Mouse (Mus musculus): ENCODE data around the gene Smarcc2. TPM values are rescaled to one million over a fixed set of nuclear protein-coding genes. Genes with fewer than 3 reads are reported as not detected.

Smarcc2 gene
- polyA plus RNA-seq, 1 experiment = 19.5 TPM

DNA sequence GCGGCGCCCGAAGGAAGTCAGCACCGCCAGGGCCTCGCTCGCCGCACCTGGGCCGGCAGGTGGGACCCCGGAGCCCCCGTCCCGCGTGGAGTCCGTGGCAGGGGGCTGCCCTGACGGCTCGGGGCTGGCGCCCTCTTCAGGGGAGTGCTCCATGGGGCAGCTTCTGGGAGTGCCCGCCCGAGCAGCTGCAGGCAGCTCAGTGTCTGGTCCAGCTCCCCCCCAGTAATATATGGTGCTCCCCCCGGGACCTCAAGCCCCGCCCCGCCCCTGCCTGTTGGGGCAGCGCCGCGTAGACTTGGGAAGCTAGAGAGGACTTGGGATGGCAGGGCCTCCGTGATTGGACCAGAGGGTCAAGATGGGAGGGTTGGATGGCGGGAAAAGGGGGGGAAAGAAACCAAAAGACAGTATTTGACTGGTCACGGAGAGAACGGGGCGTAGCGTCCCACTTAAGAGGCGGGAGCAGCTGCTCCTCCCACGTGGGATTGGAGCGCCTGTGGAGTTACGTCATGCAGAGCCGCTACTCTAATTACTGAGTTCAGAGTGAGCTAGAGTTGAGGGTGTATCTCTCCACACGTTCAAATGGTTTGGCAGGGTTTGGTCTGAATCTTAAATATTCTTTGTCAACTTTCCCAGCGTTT, 66.7 kb downstream of the Smarcc2 start, which contains the start of gene Esyt1:
TSS of gene Esyt1 (minus strand) at position 201 of the 638 bp plus-strand sequence.
- Histone ChIP-seq H3K27me3 (ENCODE audit: control insufficient read depth) (peaks cover 9% of the 10 kb centered on the region), H3K4me1 (ENCODE audit: control insufficient read depth) (peaks cover 37% of the 10 kb centered on the region), H3K36me3 (ENCODE audit: control insufficient read depth) (peaks cover 21% of the 10 kb centered on the region), H3K9me3 (ENCODE audit: control insufficient read depth, low read length) (no peaks in the 10 kb centered on the region), H3K4me3 (replicated peaks) (peak within 1 kb of the TSS; percentile 77)
- no peak for TF ChIP-seq TAL1 (IDR thresholded peaks at IDR 0.05; ENCODE audit: low read length)
- TF ChIP-seq GATA1 (IDR thresholded peaks at IDR 0.05; ENCODE audit: low read length) = no peak

DNA sequence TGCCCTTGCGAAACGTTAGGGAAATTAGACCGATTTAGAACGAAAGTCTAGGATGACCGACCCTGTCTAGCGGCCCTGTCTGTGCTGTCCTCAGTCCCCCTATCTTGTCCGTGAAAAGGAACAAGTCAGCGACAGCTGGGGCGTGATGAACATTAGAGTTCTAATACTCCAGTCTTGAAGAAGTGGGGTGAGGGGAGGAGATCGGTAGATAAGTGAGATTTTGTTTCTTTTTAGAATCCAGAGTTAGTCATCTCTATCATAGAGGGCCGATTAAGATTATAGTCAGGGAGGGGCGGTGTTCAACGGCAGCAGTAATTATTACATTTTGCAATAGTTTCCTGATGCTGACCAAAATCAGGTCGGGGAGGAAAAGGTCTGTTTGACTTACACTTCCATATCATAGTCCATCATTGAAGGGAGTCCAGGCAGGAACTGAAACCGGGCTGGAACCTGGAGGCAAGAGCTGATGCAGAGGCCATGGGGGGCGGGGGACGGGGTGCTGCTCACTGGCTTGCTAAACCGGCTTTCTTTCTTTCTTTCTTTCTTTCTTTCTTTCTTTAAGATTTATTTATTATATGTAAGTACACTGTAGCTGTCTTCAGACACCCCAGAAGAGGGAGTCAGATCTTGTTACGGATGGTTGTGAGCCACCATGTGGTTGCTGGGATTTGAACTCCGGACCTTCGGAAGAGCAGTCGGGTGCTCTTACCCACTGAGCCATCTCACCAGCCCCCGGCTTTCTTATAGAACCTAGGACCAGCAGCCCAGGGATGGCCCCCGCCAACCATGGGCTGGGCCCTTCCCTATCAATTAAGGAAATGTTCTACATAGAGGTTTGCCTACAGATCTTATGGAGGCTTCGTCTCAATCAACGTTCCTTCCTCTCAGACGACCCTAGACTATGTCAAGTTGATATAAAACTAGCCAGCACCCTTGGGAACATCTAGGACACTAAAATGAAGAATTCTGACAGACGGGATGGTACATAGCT, 67.6 kb downstream of the Smarcc2 start:
- TF ChIP-seq TAL1 (IDR thresholded peaks at IDR 0.05; ENCODE audit: low read length) (no peak), GATA1 (IDR thresholded peaks at IDR 0.05; ENCODE audit: low read length) (peak; percentile 36; the same call in 1 of the 2 replicates)
- H3K36me3 ChIP-seq (ENCODE audit: control insufficient read depth) = peaks cover 13% of the 10 kb centered on the region
- H3K4me3 ChIP-seq (replicated peaks) = peak overlapping the region; percentile 77

DNA sequence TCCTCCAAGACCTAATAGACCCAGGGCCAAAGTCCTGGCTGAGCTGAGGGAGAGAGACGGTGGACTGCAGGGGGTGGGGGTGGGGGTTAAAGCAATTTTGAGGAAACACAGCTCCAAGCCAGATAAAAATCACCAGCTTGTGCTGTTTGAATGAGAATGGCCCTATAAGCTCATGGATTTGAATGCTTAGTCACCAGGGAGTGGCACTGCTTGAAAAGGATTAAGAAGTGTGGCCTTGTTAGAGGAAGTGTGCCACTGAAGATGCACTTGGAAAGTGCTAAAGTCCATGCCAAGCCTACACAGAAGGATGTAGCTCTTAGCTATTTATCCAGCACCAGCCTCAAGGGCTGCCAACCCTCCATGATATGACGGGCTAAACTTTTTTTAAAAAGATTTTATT, 76.2 kb downstream of the Smarcc2 start:
- Histone ChIP-seq H3K9me3 (ENCODE audit: control insufficient read depth, low read length) (no peaks in the 10 kb centered on the region; the same call in 1 of the 2 replicates), H3K27me3 (ENCODE audit: control insufficient read depth) (peaks cover 4% of the 10 kb centered on the region), H3K4me1 (ENCODE audit: control insufficient read depth) (peaks cover 25% of the 10 kb centered on the region), H3K36me3 (ENCODE audit: control insufficient read depth) (no peaks in the 10 kb centered on the region; the same call in 1 of the 2 replicates), H3K4me3 (replicated peaks) (no peak overlapping the region)
- TF ChIP-seq TAL1 (IDR thresholded peaks at IDR 0.05; ENCODE audit: low read length) (no peak), GATA1 (IDR thresholded peaks at IDR 0.05; ENCODE audit: low read length) (no peak)

More for the DNA sequence above, 67.6 kb downstream of the Smarcc2 start:
- Histone ChIP-seq H3K9me3 (ENCODE audit: control insufficient read depth, low read length) (no peaks in the 10 kb centered on the region), H3K4me1 (ENCODE audit: control insufficient read depth) (peaks cover 37% of the 10 kb centered on the region), H3K27me3 (ENCODE audit: control insufficient read depth) (peaks cover 12% of the 10 kb centered on the region)

DNA sequence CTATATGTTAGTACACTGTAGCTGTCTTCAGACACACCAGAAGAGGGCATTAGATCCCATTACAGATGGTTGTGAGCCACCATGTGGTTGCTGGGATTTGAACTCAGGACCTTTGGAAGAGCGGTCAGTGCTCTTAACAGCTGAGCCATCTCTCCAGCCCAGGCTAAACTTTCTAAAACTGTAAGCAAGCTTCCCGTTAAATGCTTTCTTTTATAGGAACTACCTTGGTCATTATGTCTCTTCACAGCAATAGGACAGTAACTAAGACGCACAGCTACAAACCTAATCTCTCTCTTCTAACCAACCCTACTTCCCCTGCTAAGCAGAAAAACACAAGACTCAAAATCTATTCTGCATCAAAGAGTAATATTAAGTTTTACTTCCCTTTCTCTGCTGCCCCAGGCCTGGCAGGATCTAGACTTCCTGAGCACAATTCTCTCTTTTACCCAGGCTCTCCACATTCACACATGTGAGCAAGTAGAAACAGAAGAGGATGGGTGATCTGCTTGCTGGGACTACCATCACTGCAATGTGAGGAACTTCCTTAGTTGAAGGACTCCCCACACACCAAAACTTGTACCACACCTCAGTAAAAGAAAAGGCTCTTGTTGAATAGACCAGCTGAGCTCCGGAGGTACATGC, 76.7 kb downstream of the Smarcc2 start:
- H3K36me3 ChIP-seq (ENCODE audit: control insufficient read depth) = no peaks in the 10 kb centered on the region; the same call in 1 of the 2 replicates
- peaks cover 25% of the 10 kb centered on the region for H3K4me1 ChIP-seq (ENCODE audit: control insufficient read depth)
- peaks cover 3% of the 10 kb centered on the region for H3K27me3 ChIP-seq (ENCODE audit: control insufficient read depth)
- TF ChIP-seq TAL1 (IDR thresholded peaks at IDR 0.05; ENCODE audit: low read length) (no peak), GATA1 (IDR thresholded peaks at IDR 0.05; ENCODE audit: low read length) (no peak)
- H3K9me3 ChIP-seq (ENCODE audit: control insufficient read depth, low read length) = no peaks in the 10 kb centered on the region; the same call in 1 of the 2 replicates
- H3K4me3 ChIP-seq (replicated peaks) = peak overlapping the region; percentile 34

DNA sequence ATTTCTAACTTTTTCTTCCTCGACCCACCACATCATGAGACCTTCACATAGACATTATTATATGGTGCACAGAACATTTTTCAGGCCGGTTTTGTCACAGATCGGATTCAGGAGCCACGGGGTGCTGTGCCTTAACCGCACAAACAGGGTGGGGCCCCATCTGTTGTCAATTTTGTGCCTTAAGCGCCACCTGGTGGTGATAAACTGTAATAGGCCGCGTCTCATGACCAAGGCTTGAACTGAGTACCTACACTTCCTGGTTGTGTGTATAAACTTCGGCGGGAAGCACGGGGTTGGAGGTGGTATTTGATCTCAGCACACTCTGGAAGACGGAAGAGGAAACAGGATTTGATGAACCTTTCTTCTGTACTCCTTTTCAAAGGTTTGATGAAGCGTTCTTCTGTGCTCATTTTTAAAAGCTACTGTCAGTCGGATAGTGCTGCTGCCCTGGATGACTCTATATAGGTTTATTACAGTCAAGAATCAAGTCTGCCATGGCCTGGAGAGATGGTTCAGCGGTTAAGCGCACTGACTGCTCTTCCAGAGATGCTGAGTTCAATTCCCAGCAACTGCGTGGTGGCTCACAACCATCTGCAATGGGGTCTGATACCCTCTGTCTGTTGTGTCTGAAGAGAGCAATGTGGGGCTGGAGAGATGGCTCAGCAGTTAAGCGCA, 77.4 kb downstream of the Smarcc2 start:
- Histone ChIP-seq H3K9me3 (ENCODE audit: control insufficient read depth, low read length) (no peaks in the 10 kb centered on the region; the same call in 1 of the 2 replicates), H3K27me3 (ENCODE audit: control insufficient read depth) (no peaks in the 10 kb centered on the region; the same call in 1 of the 2 replicates), H3K4me3 (replicated peaks) (peak overlapping the region; percentile 34), H3K36me3 (ENCODE audit: control insufficient read depth) (peaks cover 6% of the 10 kb centered on the region), H3K4me1 (ENCODE audit: control insufficient read depth) (peaks cover 25% of the 10 kb centered on the region)
- TF ChIP-seq GATA1 (IDR thresholded peaks at IDR 0.05; ENCODE audit: low read length) (no peak), TAL1 (IDR thresholded peaks at IDR 0.05; ENCODE audit: low read length) (no peak)

DNA sequence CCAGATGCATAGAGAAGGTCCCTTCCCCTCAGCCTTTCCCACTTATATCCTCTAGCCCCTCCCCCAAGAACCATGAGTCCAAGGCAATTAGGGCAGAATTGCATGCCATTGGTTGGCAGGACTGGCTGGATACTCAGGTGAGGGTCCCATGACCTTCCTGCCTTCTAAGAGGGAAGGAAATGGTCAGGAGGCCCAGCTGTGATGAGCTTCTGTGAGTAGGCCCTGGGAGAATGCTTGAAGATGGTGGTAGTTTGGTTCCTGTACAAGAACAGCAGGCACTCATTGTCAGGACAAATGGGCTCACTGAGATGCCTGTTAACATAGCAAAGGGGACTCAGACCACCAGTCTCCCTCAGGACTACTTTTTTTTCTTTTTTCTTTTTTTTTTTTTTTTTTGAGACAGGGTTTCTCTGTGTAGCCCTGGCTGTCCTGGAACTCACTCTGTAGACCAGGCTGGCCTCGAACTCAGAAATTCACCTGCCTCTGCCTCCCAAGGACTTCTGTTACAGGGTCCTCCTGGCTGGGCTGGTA, 79.4 kb downstream of the Smarcc2 start:
- H3K9me3 ChIP-seq (ENCODE audit: control insufficient read depth, low read length) = no peaks in the 10 kb centered on the region; the same call in 1 of the 2 replicates
- TF ChIP-seq GATA1 (IDR thresholded peaks at IDR 0.05; ENCODE audit: low read length) = no peak
- no peak for TF ChIP-seq TAL1 (IDR thresholded peaks at IDR 0.05; ENCODE audit: low read length)
- peaks cover 23% of the 10 kb centered on the region for H3K36me3 ChIP-seq (ENCODE audit: control insufficient read depth)
- no peaks in the 10 kb centered on the region for H3K27me3 ChIP-seq (ENCODE audit: control insufficient read depth)
- peaks cover 27% of the 10 kb centered on the region for H3K4me1 ChIP-seq (ENCODE audit: control insufficient read depth)
- H3K4me3 ChIP-seq (replicated peaks) = no peak overlapping the region

Other genes with a start within 250 kb of the Smarcc2 start
- gene Spryd4, start 247.4 kb upstream of the Smarcc2 start, polyA plus RNA-seq (2012) = 0.10 and 0.18 TPM in 2 replicates
- gene Mip, start 233.4 kb upstream of the Smarcc2 start, polyA plus RNA-seq (2012) = 0.03 TPM in 1 of 2 replicates, not detected in the other
- gene Timeless, start 227.2 kb upstream of the Smarcc2 start, polyA plus RNA-seq (2012) = 2.7 and 3.0 TPM in 2 replicates
- gene Apon, start 205.2 kb upstream of the Smarcc2 start, polyA plus RNA-seq (2012) = 0.02 and 0.04 TPM in 2 replicates
- not detected in 2 replicates for gene Apof, start 190.6 kb upstream of the Smarcc2 start, polyA plus RNA-seq (2012)
- gene Stat2, start 188.7 kb upstream of the Smarcc2 start, polyA plus RNA-seq (2012) = 0.16 and 0.23 TPM in 2 replicates
- not detected in 2 replicates for gene Il23a, start 160.5 kb upstream of the Smarcc2 start, polyA plus RNA-seq (2012)
- gene Pan2, start 155.9 kb upstream of the Smarcc2 start, polyA plus RNA-seq (2012) = 0.31 and 0.44 TPM in 2 replicates
- 2.3 and 3.2 TPM in 2 replicates for gene Cnpy2, start 136.8 kb upstream of the Smarcc2 start, polyA plus RNA-seq (2012)
- 2.2 and 3.1 TPM in 2 replicates for gene Cs, start 121.5 kb upstream of the Smarcc2 start, polyA plus RNA-seq (2012)
- 0.49 and 0.53 TPM in 2 replicates for gene Coq10a, start 90.3 kb upstream of the Smarcc2 start, polyA plus RNA-seq (2012)
- 1.4 and 1.9 TPM in 2 replicates for gene Ankrd52, start 82.1 kb upstream of the Smarcc2 start, polyA plus RNA-seq (2012)
- 0.15 and 0.16 TPM in 2 replicates for gene Slc39a5, start 58.0 kb upstream of the Smarcc2 start, polyA plus RNA-seq (2012)
- 32.3 and 34.1 TPM in 2 replicates for gene Nabp2, start 47.8 kb upstream of the Smarcc2 start, polyA plus RNA-seq (2012)
- gene Rnf41, start 47.6 kb upstream of the Smarcc2 start, polyA plus RNA-seq (2012) = 0.37 and 0.48 TPM in 2 replicates
- 36.6 and 41.6 TPM in 2 replicates for gene Myl6, start 34.9 kb downstream of the Smarcc2 start, polyA plus RNA-seq (2012)
- gene Myl6b, start 39.4 kb downstream of the Smarcc2 start, polyA plus RNA-seq (2012) = 0.63 and 0.76 TPM in 2 replicates
- 2.7 and 2.9 TPM in 2 replicates for gene Esyt1, start 66.6 kb downstream of the Smarcc2 start, polyA plus RNA-seq (2012)
- gene Zc3h10, start 88.5 kb downstream of the Smarcc2 start, polyA plus RNA-seq (2012) = 1.6 and 1.9 TPM in 2 replicates
- gene Rpl41, start 90.1 kb downstream of the Smarcc2 start, polyA plus RNA-seq (2012) = 2,301 and 2,563 TPM in 2 replicates
- 39.3 and 42.3 TPM in 2 replicates for gene Pa2g4, start 106.7 kb downstream of the Smarcc2 start, polyA plus RNA-seq (2012)
- gene Erbb3, start 130.4 kb downstream of the Smarcc2 start, polyA plus RNA-seq (2012) = 0.01 TPM in 1 of 2 replicates, not detected in the other
- gene Rps26, start 167.5 kb downstream of the Smarcc2 start, polyA plus RNA-seq (2012) = 514 and 972 TPM in 2 replicates
- 0.01 TPM in 1 of 2 replicates, not detected in the other for gene Ikzf4, start 186.7 kb downstream of the Smarcc2 start, polyA plus RNA-seq (2012)
- gene Suox, start 214.8 kb downstream of the Smarcc2 start, polyA plus RNA-seq (2012) = 0.04 and 0.14 TPM in 2 replicates
- 1.1 and 1.2 TPM in 2 replicates for gene Rab5b, start 237.0 kb downstream of the Smarcc2 start, polyA plus RNA-seq (2012)
- not detected in 2 replicates for gene Pmel, start 244.9 kb downstream of the Smarcc2 start, polyA plus RNA-seq (2012)
- gene Cdk2, start 245.8 kb downstream of the Smarcc2 start, polyA plus RNA-seq (2012) = 2.3 and 2.6 TPM in 2 replicates